Mouse (Mus musculus): ENCODE data around the gene Zfp583.
"Not testable (repeated sequence)": the region's sequence is repeated elsewhere in the genome, so short reads cannot be mapped to it uniquely, and the experiment has no call there.

The Zfp583 gene

GRCm38 (mm10) chr7:6331233-6331956 lies at the start of gene Zfp583:
Gene Zfp583 (minus strand): TSS chr7:6331285.
- DNase-seq (ENCODE audit: low read depth in 1 of 2, low spot score in 2 of 2), result peak; percentile 11 to 45

GRCm38 (mm10) chr7:6378441-6378840 lies 47.4 kb upstream of the Zfp583 start:
- no peak for DNase-seq (ENCODE audit: low read depth in 1 of 2, low spot score in 2 of 2)

GRCm38 (mm10) chr7:6372993-6373392 lies 41.9 kb upstream of the Zfp583 start:
- no peak for DNase-seq (ENCODE audit: low read depth in 1 of 2, low spot score in 2 of 2)

GRCm38 (mm10) chr7:6369460-6369859 lies 38.4 kb upstream of the Zfp583 start:
- DNase-seq (ENCODE audit: low read depth in 1 of 2, low spot score in 2 of 2), result no peak

GRCm38 (mm10) chr7:6368146-6368545 lies 37.1 kb upstream of the Zfp583 start:
- DNase-seq (ENCODE audit: low read depth in 1 of 2, low spot score in 2 of 2), result not testable (repeated sequence)

- DNase-seq (ENCODE audit: low read depth in 1 of 2, low spot score in 2 of 2), result no peak
Observed at GRCm38 (mm10) chr7:6367185-6367584, 36.1 kb upstream of the Zfp583 start.

- no peak for DNase-seq (ENCODE audit: low read depth in 1 of 2, low spot score in 2 of 2)
Observed at GRCm38 (mm10) chr7:6364761-6365160, 33.7 kb upstream of the Zfp583 start.

- DNase-seq (ENCODE audit: low read depth in 1 of 2, low spot score in 2 of 2), result peak in 1 of 2 experiments; percentile 29
Observed at GRCm38 (mm10) chr7:6363047-6363488, 32.0 kb upstream of the Zfp583 start, which contains the start of gene Zfp78. Gene Zfp78 (plus strand): TSS chr7:6363280.

GRCm38 (mm10) chr7:6362268-6363046 lies 31.4 kb upstream of the Zfp583 start:
- peak; percentile 93 to 97 for DNase-seq (ENCODE audit: low read depth in 1 of 2, low spot score in 2 of 2)

- DNase-seq (ENCODE audit: low read depth in 1 of 2, low spot score in 2 of 2), result no peak
Observed at GRCm38 (mm10) chr7:6361756-6362155, 30.7 kb upstream of the Zfp583 start.

- no peak for DNase-seq (ENCODE audit: low read depth in 1 of 2, low spot score in 2 of 2)
Observed at GRCm38 (mm10) chr7:6360477-6361060, 29.5 kb upstream of the Zfp583 start.

- no peak for DNase-seq (ENCODE audit: low read depth in 1 of 2, low spot score in 2 of 2)
Observed at GRCm38 (mm10) chr7:6358937-6359590, 28.0 kb upstream of the Zfp583 start.

GRCm38 (mm10) chr7:6358121-6358520 lies 27.0 kb upstream of the Zfp583 start:
- no peak for DNase-seq (ENCODE audit: low read depth in 1 of 2, low spot score in 2 of 2)

- DNase-seq (ENCODE audit: low read depth in 1 of 2, low spot score in 2 of 2), result no peak
Observed at GRCm38 (mm10) chr7:6344124-6344523, 13.0 kb upstream of the Zfp583 start.

GRCm38 (mm10) chr7:6343501-6344071 lies 12.5 kb upstream of the Zfp583 start, which contains the start of gene Gm3854:
Gene Gm3854 (plus strand): TSS chr7:6343759.
- no peak for DNase-seq (ENCODE audit: low read depth in 1 of 2, low spot score in 2 of 2)

- no peak for DNase-seq (ENCODE audit: low read depth in 1 of 2, low spot score in 2 of 2)
Observed at GRCm38 (mm10) chr7:6339865-6340264, 8.8 kb upstream of the Zfp583 start.

- no peak for DNase-seq (ENCODE audit: low read depth in 1 of 2, low spot score in 2 of 2)
Observed at GRCm38 (mm10) chr7:6330458-6331232, 440 bp downstream of the Zfp583 start.

GRCm38 (mm10) chr7:6300796-6301195 lies 30.3 kb downstream of the Zfp583 start:
- not testable (repeated sequence) for DNase-seq (ENCODE audit: low read depth in 1 of 2, low spot score in 2 of 2)

GRCm38 (mm10) chr7:6291121-6291520 lies 40.0 kb downstream of the Zfp583 start:
- not testable (repeated sequence) for DNase-seq (ENCODE audit: low read depth in 1 of 2, low spot score in 2 of 2)

GRCm38 (mm10) chr7:6286921-6287531 lies 44.1 kb downstream of the Zfp583 start:
- DNase-seq (ENCODE audit: low read depth in 1 of 2, low spot score in 2 of 2), result no peak

Data from monocyte, adult 2 months (primary cell).